Mouse (Mus musculus): ENCODE results near the gene Mylip. TPM values are rescaled to one million over a fixed set of nuclear protein-coding genes. Genes with fewer than 3 reads are reported as not detected.

Mylip gene
- polyA plus RNA-seq, 1 experiment from 2014 or later = 12.9 TPM

DNA sequence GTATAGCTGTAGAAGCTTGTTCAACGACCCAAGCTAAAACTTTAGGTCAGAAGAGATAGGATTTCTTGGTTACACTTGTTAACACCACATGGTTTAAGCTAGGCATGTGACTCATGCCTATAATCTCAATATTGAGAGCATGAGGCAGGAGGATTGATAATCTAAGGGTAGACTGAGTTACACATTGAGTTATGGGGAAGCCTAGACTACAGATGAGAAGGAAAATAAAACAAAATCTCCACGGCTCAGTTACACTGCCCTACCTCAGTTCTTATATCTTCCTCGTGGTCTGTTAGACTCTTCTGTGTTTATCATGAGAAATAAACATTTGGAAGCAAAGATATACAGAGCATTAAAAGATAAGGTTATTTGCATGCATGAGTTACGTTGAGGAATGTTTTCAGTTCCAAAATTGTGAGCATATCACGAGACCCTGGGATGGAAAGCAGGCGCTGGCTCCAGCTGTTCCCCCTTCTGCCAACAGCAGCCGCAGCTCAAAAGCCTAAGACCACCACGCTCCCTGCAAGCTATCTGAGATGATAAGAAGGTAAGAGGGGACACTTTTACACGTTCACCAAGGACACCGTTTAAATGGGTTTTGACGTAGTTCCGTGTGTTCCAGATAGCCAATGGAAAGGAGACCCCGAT lies 30.7 kb upstream of the Mylip start:
- WGBS = 50% methylated on average over 13 of the region's 13 CpGs
- H3K4me2 ChIP-seq (ENCODE audit: low read depth, low read length) = no peak overlapping the region
- ATAC-seq (ENCODE audit: insufficient read depth, low FRiP score) = peak; percentile 47; the same call in 1 of the 2 replicates
- 0 out of 2 replicates have a peak, but pooled peaks cover 3% of the 10 kb centered on the region for H3K4me1 ChIP-seq (ENCODE audit: control insufficient read depth, insufficient read depth, low read length)
- H3K27ac ChIP-seq (ENCODE audit: low read length) = peak overlapping the region; percentile 19; the same call in 1 of the 2 replicates
- no peaks in the 10 kb centered on the region for H3K36me3 ChIP-seq (ENCODE audit: control insufficient read depth, insufficient read depth, low read length)
- 0 out of 2 replicates have a peak, but pooled peaks cover 3% of the 10 kb centered on the region for H3K9me3 ChIP-seq (replicated peaks; ENCODE audit: control insufficient read depth, low read length)
- H3K27me3 ChIP-seq (ENCODE audit: control insufficient read depth, insufficient read depth, low read length) = no peaks in the 10 kb centered on the region
- no peak overlapping the region for H3K4me3 ChIP-seq (replicated peaks; ENCODE audit: low read length)
- no peak overlapping the region for H3K9ac ChIP-seq (ENCODE audit: low read length)

DNA sequence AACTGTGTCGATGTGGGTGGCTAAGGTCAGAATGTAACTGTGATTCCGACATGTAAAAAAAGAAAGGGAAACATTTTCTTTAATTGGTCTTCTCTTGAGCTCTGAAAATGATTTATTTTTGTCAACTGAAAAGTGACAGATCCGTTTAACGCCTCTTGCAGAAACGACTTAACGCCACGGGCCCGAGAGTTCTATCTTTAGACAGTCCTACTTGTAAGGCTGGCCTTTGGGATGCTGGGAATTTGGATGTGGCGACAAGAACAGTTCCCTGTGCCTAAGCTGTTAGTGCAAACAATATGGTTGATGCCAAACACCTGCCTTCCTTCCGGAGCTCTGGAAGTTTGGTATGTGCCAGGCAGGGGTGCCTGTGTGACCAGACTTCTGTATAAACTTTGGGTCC lies 23.8 kb upstream of the Mylip start:
- 74% methylated on average over 10 of the region's 10 CpGs for WGBS
- Histone ChIP-seq H3K4me2 (ENCODE audit: low read depth, low read length) (no peak overlapping the region), H3K36me3 (ENCODE audit: control insufficient read depth, insufficient read depth, low read length) (no peaks in the 10 kb centered on the region), H3K4me1 (ENCODE audit: control insufficient read depth, insufficient read depth, low read length) (no peaks in the 10 kb centered on the region), H3K27me3 (ENCODE audit: control insufficient read depth, insufficient read depth, low read length) (no peaks in the 10 kb centered on the region), H3K9me3 (replicated peaks; ENCODE audit: control insufficient read depth, low read length) (0 out of 2 replicates have a peak, but pooled peaks cover 3% of the 10 kb centered on the region), H3K9ac (ENCODE audit: low read length) (no peak overlapping the region), H3K27ac (ENCODE audit: low read length) (no peak overlapping the region), H3K4me3 (replicated peaks; ENCODE audit: low read length) (no peak overlapping the region)
- no peak for ATAC-seq (ENCODE audit: insufficient read depth, low FRiP score)

DNA sequence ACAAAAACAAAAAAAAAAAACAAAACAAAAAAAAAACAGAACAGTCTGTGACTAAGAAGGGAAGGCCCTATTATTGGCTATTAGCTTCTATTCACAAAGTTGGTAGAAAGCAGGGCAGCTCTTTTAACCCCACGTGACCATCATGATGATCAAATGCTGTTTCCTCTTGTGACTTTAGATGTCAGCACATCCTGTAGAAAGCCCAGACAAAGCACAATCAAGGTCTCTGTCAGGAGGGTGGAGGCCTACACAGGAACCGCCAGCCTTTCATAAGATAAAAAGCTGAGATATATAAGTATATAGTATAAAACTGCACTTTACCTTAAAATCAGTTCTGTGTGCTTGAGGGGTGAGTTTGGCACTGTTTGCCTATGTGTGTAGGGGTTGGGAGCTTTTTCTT lies 17.9 kb upstream of the Mylip start:
- 71% methylated on average over 2 of the region's 2 CpGs for WGBS
- no peaks in the 10 kb centered on the region for H3K4me1 ChIP-seq (ENCODE audit: control insufficient read depth, insufficient read depth, low read length)
- H3K4me2 ChIP-seq (ENCODE audit: low read depth, low read length) = no peak overlapping the region

DNA sequence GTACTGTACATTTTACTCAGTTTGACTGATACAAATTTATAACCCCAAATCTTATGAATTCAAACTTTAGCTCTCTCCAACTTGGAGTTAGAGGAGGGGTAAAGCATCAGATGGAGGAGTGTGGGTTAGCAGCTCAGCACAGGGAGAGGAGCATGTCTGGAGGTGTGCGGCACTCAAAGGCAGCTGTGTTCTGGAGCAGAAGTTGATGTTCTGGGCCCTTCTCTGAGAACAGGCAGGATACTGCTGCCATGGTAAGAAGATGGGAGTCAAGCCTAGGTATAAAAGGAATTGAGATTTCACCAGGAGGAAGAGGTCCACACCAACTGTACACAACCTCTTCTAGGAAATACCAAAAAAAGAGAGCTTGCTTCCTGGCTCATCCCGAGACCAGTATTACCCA lies 17.1 kb upstream of the Mylip start:
- 91% methylated on average over 2 of the region's 2 CpGs for WGBS
- no peaks in the 10 kb centered on the region for H3K9me3 ChIP-seq (replicated peaks; ENCODE audit: control insufficient read depth, low read length)
- no peak overlapping the region for H3K4me2 ChIP-seq (ENCODE audit: low read depth, low read length)
- H3K4me1 ChIP-seq (ENCODE audit: control insufficient read depth, insufficient read depth, low read length) = no peaks in the 10 kb centered on the region
- no peak overlapping the region for H3K27ac ChIP-seq (ENCODE audit: low read length)
- H3K27me3 ChIP-seq (ENCODE audit: control insufficient read depth, insufficient read depth, low read length) = no peaks in the 10 kb centered on the region
- no peaks in the 10 kb centered on the region for H3K36me3 ChIP-seq (ENCODE audit: control insufficient read depth, insufficient read depth, low read length)
- H3K4me3 ChIP-seq (replicated peaks; ENCODE audit: low read length) = no peak overlapping the region
- ATAC-seq (ENCODE audit: insufficient read depth, low FRiP score) = no peak
- H3K9ac ChIP-seq (ENCODE audit: low read length) = no peak overlapping the region

More for the DNA sequence above, 17.9 kb upstream of the Mylip start:
- no peak overlapping the region for H3K4me3 ChIP-seq (replicated peaks; ENCODE audit: low read length)
- ATAC-seq (ENCODE audit: insufficient read depth, low FRiP score) = no peak
- H3K36me3 ChIP-seq (ENCODE audit: control insufficient read depth, insufficient read depth, low read length) = no peaks in the 10 kb centered on the region
- H3K9me3 ChIP-seq (replicated peaks; ENCODE audit: control insufficient read depth, low read length) = no peaks in the 10 kb centered on the region
- H3K27ac ChIP-seq (ENCODE audit: low read length) = no peak overlapping the region
- H3K9ac ChIP-seq (ENCODE audit: low read length) = no peak overlapping the region
- H3K27me3 ChIP-seq (ENCODE audit: control insufficient read depth, insufficient read depth, low read length) = no peaks in the 10 kb centered on the region

DNA sequence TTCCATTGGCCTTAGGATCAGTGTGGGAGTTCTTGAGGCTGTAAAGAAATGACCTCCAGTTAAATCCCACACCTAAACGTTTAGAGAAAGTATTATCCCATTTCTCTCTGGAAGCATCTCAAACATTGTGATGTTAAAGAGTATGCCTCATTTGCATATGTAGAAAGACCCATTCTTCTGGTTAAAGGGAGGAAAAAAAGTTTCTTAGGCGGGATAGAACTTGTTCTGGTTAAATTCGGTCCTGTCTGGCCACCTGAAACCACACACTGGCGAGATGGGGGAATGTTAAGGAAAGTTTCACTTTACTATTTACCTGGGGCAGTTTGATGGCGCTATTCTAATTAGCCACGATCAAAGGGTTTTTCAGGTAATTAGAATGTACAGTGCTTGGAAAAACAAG lies 14.7 kb upstream of the Mylip start:
- whole genome bisulfite sequencing = 51% methylated on average over 6 of the region's 6 CpGs
- ATAC-seq (ENCODE audit: insufficient read depth, low FRiP score) = no peak
- Histone ChIP-seq H3K9me3 (replicated peaks; ENCODE audit: control insufficient read depth, low read length) (no peaks in the 10 kb centered on the region), H3K27ac (ENCODE audit: low read length) (no peak overlapping the region), H3K9ac (ENCODE audit: low read length) (no peak overlapping the region), H3K4me1 (ENCODE audit: control insufficient read depth, insufficient read depth, low read length) (no peaks in the 10 kb centered on the region), H3K4me2 (ENCODE audit: low read depth, low read length) (no peak overlapping the region), H3K36me3 (ENCODE audit: control insufficient read depth, insufficient read depth, low read length) (no peaks in the 10 kb centered on the region), H3K27me3 (ENCODE audit: control insufficient read depth, insufficient read depth, low read length) (no peaks in the 10 kb centered on the region), H3K4me3 (replicated peaks; ENCODE audit: low read length) (no peak overlapping the region)

DNA sequence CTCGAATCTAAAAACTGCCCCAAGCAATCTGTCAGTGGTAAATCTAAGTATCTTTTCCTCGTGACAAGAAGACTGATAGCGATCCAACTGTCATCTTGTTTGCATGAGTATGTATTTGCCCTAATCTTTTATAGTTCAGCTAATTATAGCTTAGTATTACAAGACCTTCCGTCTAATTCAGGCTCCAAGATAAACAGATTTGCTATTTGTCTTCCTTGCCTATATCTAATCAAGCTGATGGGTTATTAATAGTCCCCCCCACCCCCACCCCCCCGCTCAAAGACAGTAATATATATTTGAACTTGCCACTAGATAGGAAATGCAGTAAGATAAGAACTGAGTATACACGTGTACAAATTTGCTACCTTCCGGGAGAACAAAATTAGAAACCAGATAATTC lies 7.3 kb upstream of the Mylip start:
- Histone ChIP-seq H3K9me3 (replicated peaks; ENCODE audit: control insufficient read depth, low read length) (0 out of 2 replicates have a peak, but pooled peaks cover 3% of the 10 kb centered on the region), H3K36me3 (ENCODE audit: control insufficient read depth, insufficient read depth, low read length) (no peaks in the 10 kb centered on the region), H3K4me1 (ENCODE audit: control insufficient read depth, insufficient read depth, low read length) (no peaks in the 10 kb centered on the region), H3K9ac (ENCODE audit: low read length) (no peak overlapping the region), H3K27me3 (ENCODE audit: control insufficient read depth, insufficient read depth, low read length) (no peaks in the 10 kb centered on the region), H3K4me3 (replicated peaks; ENCODE audit: low read length) (no peak overlapping the region), H3K4me2 (ENCODE audit: low read depth, low read length) (no peak overlapping the region), H3K27ac (ENCODE audit: low read length) (no peak overlapping the region)
- ATAC-seq (ENCODE audit: insufficient read depth, low FRiP score) = no peak
- WGBS = 48% methylated on average over 7 of the region's 7 CpGs

DNA sequence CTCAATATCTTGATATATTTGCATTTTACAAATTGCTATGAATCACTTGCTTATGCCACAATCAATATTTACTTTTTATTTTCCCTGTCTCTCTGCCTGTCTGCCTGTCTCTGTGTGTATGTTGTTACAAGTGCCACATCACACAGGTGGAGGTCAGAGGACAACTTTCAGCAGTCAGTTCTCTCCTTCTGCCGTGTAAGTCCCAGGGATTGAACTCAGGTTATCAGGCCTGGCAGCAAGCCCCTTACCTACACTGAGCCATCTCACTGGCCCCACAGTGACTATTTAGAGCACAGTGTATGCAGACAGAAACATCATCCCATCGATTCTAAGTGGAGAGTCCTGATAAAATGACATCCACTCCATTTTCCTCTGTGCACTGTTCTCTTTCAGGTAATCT lies 4.9 kb upstream of the Mylip start:
- WGBS = 68% methylated on average over 2 of the region's 2 CpGs
- Histone ChIP-seq H3K4me1 (ENCODE audit: control insufficient read depth, insufficient read depth, low read length) (0 out of 2 replicates have a peak, but pooled peaks cover 5% of the 10 kb centered on the region), H3K27ac (ENCODE audit: low read length) (no peak overlapping the region), H3K4me2 (ENCODE audit: low read depth, low read length) (no peak overlapping the region), H3K36me3 (ENCODE audit: control insufficient read depth, insufficient read depth, low read length) (no peaks in the 10 kb centered on the region), H3K9ac (ENCODE audit: low read length) (no peak overlapping the region), H3K27me3 (ENCODE audit: control insufficient read depth, insufficient read depth, low read length) (no peaks in the 10 kb centered on the region), H3K9me3 (replicated peaks; ENCODE audit: control insufficient read depth, low read length) (0 out of 2 replicates have a peak, but pooled peaks cover 3% of the 10 kb centered on the region), H3K4me3 (replicated peaks; ENCODE audit: low read length) (no peak overlapping the region)
- no peak for ATAC-seq (ENCODE audit: insufficient read depth, low FRiP score)

DNA sequence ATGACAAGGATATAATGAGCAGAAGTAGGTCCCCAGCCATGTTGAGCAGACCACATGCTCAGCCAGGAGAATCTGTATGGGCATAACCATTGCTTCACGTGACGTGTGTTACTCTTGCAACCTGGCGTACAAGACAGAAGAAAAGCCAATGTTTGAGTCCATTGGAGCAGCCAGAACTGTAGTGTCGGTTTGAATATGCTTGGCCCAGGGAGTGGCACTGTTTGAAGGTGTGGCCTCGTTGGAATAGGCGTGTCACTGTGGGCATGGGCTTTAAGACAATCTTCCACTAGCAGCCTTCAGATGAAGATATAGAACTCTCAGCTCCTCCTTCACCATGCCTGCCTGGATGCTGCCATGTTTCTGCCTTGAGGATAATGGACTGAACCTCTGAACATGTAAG lies 4.0 kb upstream of the Mylip start:
- Histone ChIP-seq H3K9me3 (replicated peaks; ENCODE audit: control insufficient read depth, low read length) (0 out of 2 replicates have a peak, but pooled peaks cover 3% of the 10 kb centered on the region), H3K4me2 (ENCODE audit: low read depth, low read length) (no peak overlapping the region), H3K27me3 (ENCODE audit: control insufficient read depth, insufficient read depth, low read length) (no peaks in the 10 kb centered on the region), H3K9ac (ENCODE audit: low read length) (no peak overlapping the region), H3K36me3 (ENCODE audit: control insufficient read depth, insufficient read depth, low read length) (no peaks in the 10 kb centered on the region), H3K4me3 (replicated peaks; ENCODE audit: low read length) (no peak overlapping the region), H3K27ac (ENCODE audit: low read length) (no peak overlapping the region), H3K4me1 (ENCODE audit: control insufficient read depth, insufficient read depth, low read length) (0 out of 2 replicates have a peak, but pooled peaks cover 8% of the 10 kb centered on the region)
- no peak for ATAC-seq (ENCODE audit: insufficient read depth, low FRiP score)
- 85% methylated on average over 6 of the region's 6 CpGs for WGBS

DNA sequence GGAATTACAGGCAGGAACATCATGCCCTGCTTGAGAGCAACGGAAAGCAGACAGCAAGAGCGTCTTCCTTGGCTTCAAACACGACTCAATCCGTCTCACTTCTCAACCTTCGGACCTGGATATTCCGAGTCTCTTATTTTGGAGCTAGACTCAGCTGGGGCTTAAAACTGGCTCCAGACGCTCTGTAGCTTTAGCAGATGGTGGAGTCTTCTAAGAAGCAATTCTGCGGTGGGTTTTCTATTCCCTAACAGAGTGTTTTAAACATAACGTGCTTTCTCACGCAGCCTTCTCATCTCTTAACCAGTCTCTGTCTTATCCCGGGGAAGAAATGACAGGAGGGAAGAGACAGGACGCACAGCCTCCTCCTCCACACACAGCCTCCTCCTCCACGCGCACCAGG lies 3.3 kb upstream of the Mylip start:
- H3K4me3 ChIP-seq (replicated peaks; ENCODE audit: low read length) = no peak overlapping the region
- ATAC-seq (ENCODE audit: insufficient read depth, low FRiP score) = no peak
- no peaks in the 10 kb centered on the region for H3K27me3 ChIP-seq (ENCODE audit: control insufficient read depth, insufficient read depth, low read length)
- no peak overlapping the region for H3K9ac ChIP-seq (ENCODE audit: low read length)
- H3K4me2 ChIP-seq (ENCODE audit: low read depth, low read length) = no peak overlapping the region
- peaks cover 13% of the 10 kb centered on the region; the same call in 1 of the 2 replicates for H3K4me1 ChIP-seq (ENCODE audit: control insufficient read depth, insufficient read depth, low read length)
- no peak overlapping the region for H3K27ac ChIP-seq (ENCODE audit: low read length)
- 0 out of 2 replicates have a peak, but pooled peaks cover 3% of the 10 kb centered on the region for H3K9me3 ChIP-seq (replicated peaks; ENCODE audit: control insufficient read depth, low read length)
- WGBS = 84% methylated on average over 14 of the region's 14 CpGs
- no peaks in the 10 kb centered on the region for H3K36me3 ChIP-seq (ENCODE audit: control insufficient read depth, insufficient read depth, low read length)

All from stomach, embryonic 16.5 days (tissue).